Mouse (Mus musculus) CH12.LX (cell line): ENCODE measurements at regions not wholly inside any gene's neighbourhood (a gene's known extent, or its start where the extent isn't known, plus 50 kb on each side); places are given as distances from the start of the nearest gene placed in this dataset.

Experiments
- DNase-seq: peaks from one replicate; pipeline ENCODE4 v3.0.0-alpha.2; 2013; ENCODE audit errors: extremely low read depth
- H3K27ac ChIP-seq: 2 replicates; pipeline ENCODE4 v1.5.1; 2012; ENCODE audit warnings: low read depth, mild to moderate bottlenecking, control low read depth, moderate library complexity; ENCODE audit not compliant: insufficient read depth
- H3K27me3 ChIP-seq: replicated peaks from 2 replicates; pipeline ENCODE3; 2012; ENCODE audit warnings: inconsistent platforms
- H3K36me3 ChIP-seq, 2 experiments: replicated peaks in 1 of 2; 2 replicates each; pipeline versions ENCODE3 to v1.6.1; 2012; ENCODE audit warnings: inconsistent platforms in 1 of 2, low read length in 1 of 2, mild to moderate bottlenecking in 1 of 2, mixed read lengths in 1 of 2, moderate library complexity in 1 of 2; ENCODE audit not compliant: control insufficient read depth in 1 of 2, insufficient read depth in 1 of 2
- H3K4me1 ChIP-seq, 2 experiments: 2 replicates each; pipeline ENCODE4 v1.6.1; 2012; ENCODE audit warnings: inconsistent platforms in 1 of 2, moderate library complexity in 1 of 2; ENCODE audit not compliant: insufficient read depth in 2 of 2, control insufficient read depth in 1 of 2
- H3K4me2 ChIP-seq: 2 replicates; pipeline ENCODE4 v1.6.1; 2012; ENCODE audit warnings: low read depth, mild to moderate bottlenecking, control low read depth; ENCODE audit not compliant: poor library complexity, insufficient read depth, severe bottlenecking
- H3K4me3 ChIP-seq, 3 experiments: fragments of 150-350 bp in 1 of 3; sonication (generic) in 1 of 3; replicated peaks in 1 of 3; 2 replicates each; pipeline versions ENCODE3 to v1.5.1; 2011 to 2012; ENCODE audit warnings: low read depth in 2 of 3, low read length in 2 of 3, mild to moderate bottlenecking in 2 of 3, moderate library complexity in 2 of 3, control low read depth in 1 of 3, improper control_type of control experiment in 1 of 3, inconsistent platforms in 1 of 3, mixed read lengths in 1 of 3; ENCODE audit not compliant: poor library complexity in 1 of 3
- H3K79me2 ChIP-seq: replicated peaks from 2 replicates; pipeline ENCODE4 v1.6.1; 2012; ENCODE audit warnings: mild to moderate bottlenecking, moderate library complexity; ENCODE audit not compliant: control insufficient read depth, poor library complexity, insufficient read depth, severe bottlenecking; ENCODE audit errors: extremely low read depth
- H3K9ac ChIP-seq: 2 replicates; pipeline ENCODE4 v1.6.1; 2012; ENCODE audit warnings: low read depth, mild to moderate bottlenecking, control low read depth, moderate library complexity; ENCODE audit not compliant: insufficient read depth
- H3K9me3 ChIP-seq: replicated peaks from 2 replicates; pipeline ENCODE3; 2012; ENCODE audit warnings: low read length, inconsistent platforms, mixed read lengths
- BHLHE40 ChIP-seq: IDR thresholded peaks from 2 replicates; pipeline ENCODE4 v1.6.1; 2011; ENCODE audit warnings: mild to moderate bottlenecking, low read depth, low read length, improper control_type of control experiment
- CHD1 ChIP-seq: IDR thresholded peaks from 2 replicates; pipeline ENCODE4 v1.6.1; 2012; ENCODE audit warnings: low read depth, low read length, improper control_type of control experiment, inconsistent platforms
- E2F4 ChIP-seq: IDR thresholded peaks from 2 replicates; pipeline ENCODE4 v1.6.1; 2011; ENCODE audit warnings: low read depth, low read length, improper control_type of control experiment; ENCODE audit not compliant: insufficient replicate concordance
- ELF1 ChIP-seq: IDR thresholded peaks from 2 replicates; pipeline ENCODE4 v1.6.1; 2014; ENCODE audit warnings: low read depth, mild to moderate bottlenecking, inconsistent platforms, low read length, improper control_type of control experiment
- GABPA ChIP-seq: IDR thresholded peaks from 2 replicates; pipeline ENCODE4 v1.6.1; 2012; ENCODE audit warnings: low read depth, low read length, improper control_type of control experiment, inconsistent platforms; ENCODE audit not compliant: insufficient replicate concordance
- IRF4 ChIP-seq: IDR thresholded peaks from 2 replicates; pipeline ENCODE4 v1.6.1; 2014; ENCODE audit warnings: low read depth, mild to moderate bottlenecking, inconsistent platforms, low read length, improper control_type of control experiment
- JUN ChIP-seq: IDR thresholded peaks from 2 replicates; pipeline ENCODE4 v1.6.1; 2011; ENCODE audit warnings: low read depth, mild to moderate bottlenecking, low read length, improper control_type of control experiment, moderate library complexity; ENCODE audit not compliant: insufficient read depth
- KAT2A ChIP-seq: IDR thresholded peaks from 2 replicates; pipeline ENCODE4 v1.6.1; 2012; ENCODE audit warnings: low read length, improper control_type of control experiment, inconsistent platforms; ENCODE audit not compliant: insufficient replicate concordance
- MAFK ChIP-seq: IDR thresholded peaks from 2 replicates; pipeline ENCODE4 v1.6.1; 2011; ENCODE audit warnings: low read length, improper control_type of control experiment; ENCODE audit not compliant: insufficient replicate concordance
- MAX ChIP-seq: IDR thresholded peaks from 2 replicates; pipeline ENCODE4 v1.6.1; 2011; ENCODE audit warnings: low read length, improper control_type of control experiment
- MAZ ChIP-seq: IDR thresholded peaks from 2 replicates; pipeline ENCODE4 v1.6.1; 2012; ENCODE audit warnings: low read depth, mild to moderate bottlenecking, inconsistent platforms, low read length, improper control_type of control experiment, moderate library complexity
- MYC ChIP-seq: IDR thresholded peaks from 2 replicates; pipeline ENCODE4 v1.6.1; 2011; ENCODE audit warnings: low read depth, mild to moderate bottlenecking, improper control_type of control experiment, low read length
- PAX5 ChIP-seq: IDR thresholded peaks from 2 replicates; pipeline ENCODE4 v1.6.1; 2012; ENCODE audit warnings: low read length, inconsistent platforms, mixed read lengths
- POLR2AphosphoS2 ChIP-seq: IDR thresholded peaks from 2 replicates; pipeline ENCODE4 v1.6.1; 2011; ENCODE audit warnings: low read depth, low read length, improper control_type of control experiment
- RAD21 ChIP-seq: IDR thresholded peaks from 2 replicates; pipeline ENCODE4 v1.6.1; 2011; ENCODE audit warnings: low read depth, mild to moderate bottlenecking, low read length, improper control_type of control experiment, moderate library complexity
- RCOR1 ChIP-seq: conservative IDR thresholded peaks from 2 replicates; pipeline ENCODE4 v1.6.1; 2012; ENCODE audit warnings: low read depth, mild to moderate bottlenecking, inconsistent platforms, low read length, improper control_type of control experiment
- TBP ChIP-seq: conservative IDR thresholded peaks from 2 replicates; pipeline ENCODE4 v1.6.1; 2011; ENCODE audit warnings: low read depth, low read length, improper control_type of control experiment
- TCF12 ChIP-seq: IDR thresholded peaks from 2 replicates; pipeline ENCODE4 v1.6.1; 2014; ENCODE audit warnings: low read depth, mild to moderate bottlenecking, inconsistent platforms, low read length, improper control_type of control experiment
- ZC3H11A ChIP-seq: IDR thresholded peaks from 2 replicates; pipeline ENCODE4 v1.6.1; 2012; ENCODE audit warnings: low read depth, mild to moderate bottlenecking, inconsistent platforms, low read length, improper control_type of control experiment
- ZNF384 ChIP-seq: IDR thresholded peaks from 2 replicates; pipeline ENCODE4 v1.6.1; 2012; ENCODE audit warnings: low read depth, low read length, improper control_type of control experiment, inconsistent platforms
- dilution Hi-C: fragments of 300-500 bp; cut with MboI; formaldehyde crosslinking; loops from 2 replicates; pipeline ENCODE4 v1.14.3; 2020; ENCODE audit warnings: low sequenced_read_pairs; ENCODE audit not compliant: extremely low pct_unique_long_range_greater_than_20kb, extremely low pct_ligation_motif_present
- in situ Hi-C: fragments of 300-500 bp; cut with MboI; formaldehyde crosslinking; loops from 3 replicates; pipeline ENCODE4 v1.14.3; 2019; ENCODE audit warnings: low sequenced_read_pairs, low pct_ligation_motif_present, low pct_unique_long_range_greater_than_20kb, mixed read lengths

- Histone ChIP-seq H3K4me3 (no peak overlapping the region), H3K9ac (no peak overlapping the region), H3K4me1 (peaks cover 3 to 16% of the 10 kb centered on the region in 2 experiments; a peak in 2 of 4 replicates), H3K79me2 (no peaks in the 10 kb centered on the region), H3K27me3 (no peaks in the 10 kb centered on the region), H3K4me2 (no peak overlapping the region), H3K36me3 (no peaks in the 10 kb centered on the region), H3K27ac (no peak overlapping the region), H3K9me3 (no peaks in the 10 kb centered on the region)
- TF ChIP-seq MAFK: no peak
- TF ChIP-seq CHD1: no peak
- no peak for TF ChIP-seq TCF12
- dilution Hi-C loops: no loop called here
- no peak for DNase-seq
- in situ Hi-C loops: no loop called here
Measured at GRCm38 (mm10) chr2:117959440-117959839, 152.2 kb upstream of the Thbs1 start.

DNA sequence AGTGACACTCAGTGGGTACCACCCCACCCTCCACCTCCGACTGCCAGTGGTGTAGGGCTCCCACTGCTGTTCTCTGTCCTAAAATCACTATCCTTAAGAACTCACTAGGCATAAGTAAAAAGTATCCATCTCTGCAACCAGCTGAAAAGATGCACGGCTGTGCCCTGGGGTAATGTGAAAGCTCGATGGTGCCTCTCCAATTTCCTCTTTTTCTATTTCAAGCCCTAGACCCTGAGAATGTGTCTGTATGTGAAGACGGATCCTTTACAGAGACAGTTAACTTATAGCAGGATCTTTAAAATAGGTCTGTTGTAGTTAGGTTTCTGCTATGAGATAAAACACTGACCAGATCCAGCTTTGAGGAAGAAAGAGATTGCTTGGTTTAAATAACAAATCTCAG is 149.1 kb upstream of the Thbs1 start:
- Histone ChIP-seq H3K27me3 (no peaks in the 10 kb centered on the region), H3K79me2 (no peaks in the 10 kb centered on the region), H3K4me2 (peak overlapping the region; percentile 43; the same call in 1 of the 2 replicates), H3K36me3 (no peaks in the 10 kb centered on the region), H3K4me1 (peaks cover 3 to 16% of the 10 kb centered on the region in 2 experiments; a peak in 2 of 4 replicates), H3K9ac (no peak overlapping the region), H3K27ac (no peak overlapping the region), H3K4me3 (no peak overlapping the region), H3K9me3 (no peaks in the 10 kb centered on the region)
- TF ChIP-seq MYC (no peak), GABPA (no peak), POLR2AphosphoS2 (no peak), ZC3H11A (no peak), IRF4 (no peak), MAX (no peak), RAD21 (no peak), MAZ (no peak), CHD1 (no peak)
- dilution Hi-C loops (no loop called here), in situ Hi-C loops (no loop called here)
- DNase-seq: no peak

DNA sequence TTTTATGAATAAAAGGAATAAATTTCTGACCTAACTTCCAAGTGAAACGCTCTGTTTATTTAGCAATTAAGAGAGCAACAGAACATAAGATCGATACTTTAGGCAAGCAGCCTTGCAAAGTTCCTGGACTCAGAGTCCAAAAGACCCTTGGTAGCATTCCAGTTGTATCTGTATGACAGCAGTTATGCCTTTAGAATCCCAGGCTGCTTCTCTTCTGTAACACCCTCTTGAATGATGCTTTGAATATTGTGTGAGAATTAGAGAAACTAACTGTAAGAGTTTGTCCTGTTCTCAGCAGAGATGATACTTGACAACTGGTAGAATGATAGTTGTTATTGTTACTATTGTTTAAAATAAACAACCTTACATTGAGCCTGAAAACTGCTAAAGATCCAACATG is 148.2 kb upstream of the Thbs1 start:
- dilution Hi-C loops: no loop called here

More for the DNA sequence above, 148.2 kb upstream of the Thbs1 start:
- DNase-seq: no peak
- Histone ChIP-seq H3K9ac (no peak overlapping the region), H3K4me3 (no peak overlapping the region), H3K79me2 (no peaks in the 10 kb centered on the region), H3K27me3 (no peaks in the 10 kb centered on the region), H3K27ac (no peak overlapping the region), H3K4me1 (peaks cover 3 to 16% of the 10 kb centered on the region in 2 experiments; a peak in 2 of 4 replicates), H3K4me2 (no peak overlapping the region), H3K9me3 (no peaks in the 10 kb centered on the region), H3K36me3 (no peaks in the 10 kb centered on the region)
- in situ Hi-C loops: no loop called here
- TF ChIP-seq KAT2A (no peak), TBP (no peak), ZNF384 (no peak), MAZ (no peak), PAX5 (no peak), RCOR1 (no peak), JUN (no peak), MAFK (no peak), BHLHE40 (no peak), E2F4 (no peak), CHD1 (no peak), ELF1 (no peak), RAD21 (no peak)
